ENCODE assay signal across 8 mouse cellular contexts in genomic region chr11:102429551-102429950, GRCm38 (mm10). TPM values are rescaled to one million over a fixed set of nuclear protein-coding genes. Genes with fewer than 3 reads are reported as not detected.
A peak's percentile ranks its signal among the peaks of the same experiment; 100 is the strongest.
DNase-seq lines count a peak whose midpoint lies in the region; ATAC-seq and TF ChIP-seq lines count a peak whose summit lies in the region.

No protein-coding gene starts in this region.

- H3K9ac ChIP-seq in heart, adult 2 months (ENCODE audit: low read depth, low read length): peak overlapping the region; percentile 61; the same call in 1 of the 2 replicates
- H3K9ac ChIP-seq in ES-Bruce4 (ENCODE audit: low read depth, poor library complexity, severe bottlenecking): peak overlapping the region; percentile 2; the same call in 1 of the 2 replicates

- WGBS in heart, adult 2 months: 23% methylated on average over 3 of the region's 3 CpGs
- WGBS in hindbrain, embryonic 10.5 days: 46% methylated on average over 3 of the region's 3 CpGs

- DNase-seq in heart, adult 2 months: no peak
- no peak for DNase-seq in heart, postnatal 14 days
- DNase-seq in hindbrain, embryonic 10.5 days (ENCODE audit: low spot score): no peak
- no peak for DNase-seq in spleen, postnatal 14 days (ENCODE audit: low spot score in 2 of 2)
- DNase-seq in spleen, postnatal 10 days (ENCODE audit: low spot score in 2 of 2): no peak
- no peak for DNase-seq in thymus, postnatal 36 days

- H3K9me3 ChIP-seq in ES-Bruce4 (replicated peaks; ENCODE audit: control insufficient read depth, insufficient read depth, low read length, poor library complexity, severe bottlenecking): no peaks in the 10 kb centered on the region
- H3K9me3 ChIP-seq in hindbrain, embryonic 10.5 days: no peaks in the 10 kb centered on the region

- ATAC-seq in megakaryocyte-erythroid progenitor cell, adult 5-6 weeks (replicated peaks; ENCODE audit: low FRiP score, low TSS enrichment, poor library complexity, severe bottlenecking): peak; percentile 62

- TF ChIP-seq CTCF in heart, adult 2 months (IDR thresholded peaks at IDR 0.05): no peak
- no peak for TF ChIP-seq CTCF in ES-Bruce4 (IDR thresholded peaks at IDR 0.05; ENCODE audit: low read depth, low read length)

- H3K27ac ChIP-seq in heart, adult 2 months: peak overlapping the region; percentile 98
- H3K27ac ChIP-seq in ES-Bruce4 (ENCODE audit: insufficient read depth, low read length): no peak overlapping the region
- H3K27ac ChIP-seq in hindbrain, embryonic 10.5 days: 0 out of 2 replicates have a peak overlapping the region, but pooled peaks have one; percentile 82

- H3K27me3 ChIP-seq in heart, adult 2 months (ENCODE audit: control insufficient read depth, insufficient read depth, low read length): no peaks in the 10 kb centered on the region
- no peaks in the 10 kb centered on the region for H3K27me3 ChIP-seq in ES-Bruce4 (ENCODE audit: control insufficient read depth, insufficient read depth, low read length, poor library complexity, severe bottlenecking)
- peaks cover 9% of the 10 kb centered on the region; the same call in 1 of the 2 replicates for H3K27me3 ChIP-seq in hindbrain, embryonic 10.5 days (ENCODE audit: insufficient read depth, poor library complexity, severe bottlenecking)

- no peaks in the 10 kb centered on the region for H3K79me2 ChIP-seq in heart, adult 2 months (replicated peaks; ENCODE audit: control insufficient read depth, insufficient read depth, low read length)

- TF ChIP-seq EP300 in heart, adult 2 months (IDR thresholded peaks at IDR 0.05; ENCODE audit: insufficient read depth, low read depth, low read length): no peak
- no peak for TF ChIP-seq EP300 in ES-Bruce4 (IDR thresholded peaks at IDR 0.05; ENCODE audit: insufficient read depth, low read depth, low read length)

- intact Hi-C loops in heart, adult 2 months (cut with DNase I): no loop called here
- intact Hi-C loops in heart, postnatal 14 days (cut with DNase I): no loop called here

- TF ChIP-seq POLR2A in heart, adult 2 months (IDR thresholded peaks at IDR 0.05; ENCODE audit: insufficient read depth, low read depth, low read length): no peak
- TF ChIP-seq POLR2A in ES-Bruce4 (IDR thresholded peaks at IDR 0.05; ENCODE audit: insufficient read depth, low read length): no peak

- peak overlapping the region; percentile 91 for H3K4me3 ChIP-seq in heart, adult 2 months
- H3K4me3 ChIP-seq in ES-Bruce4 (ENCODE audit: low read depth, low read length): peak overlapping the region; percentile 68
- H3K4me3 ChIP-seq in hindbrain, embryonic 10.5 days: peak overlapping the region; percentile 61

- H3K36me3 ChIP-seq in heart, adult 2 months (ENCODE audit: control insufficient read depth, insufficient read depth, low read length): no peaks in the 10 kb centered on the region
- H3K36me3 ChIP-seq in ES-Bruce4 (ENCODE audit: control insufficient read depth, insufficient read depth, low read length, poor library complexity, severe bottlenecking): no peaks in the 10 kb centered on the region
- peaks cover 17% of the 10 kb centered on the region for H3K36me3 ChIP-seq in hindbrain, embryonic 10.5 days

- peaks cover 13% of the 10 kb centered on the region for H3K4me1 ChIP-seq in heart, adult 2 months (ENCODE audit: control insufficient read depth, insufficient read depth, low read length)
- no peaks in the 10 kb centered on the region for H3K4me1 ChIP-seq in ES-Bruce4 (ENCODE audit: control insufficient read depth, insufficient read depth, low read length)
- peaks cover 42% of the 10 kb centered on the region for H3K4me1 ChIP-seq in hindbrain, embryonic 10.5 days (replicated peaks)

RNA-seq across cellular contexts. Expression of gene Grn, which starts 0.6 kb away (rescaled TPM):
- total RNA-seq in heart, adult 2 months (2021): 10 to 100 TPM; 83.4 to 86.9 TPM
- polyA plus RNA-seq in heart, adult 2 months (2012; rRNA removed): 118 and 119 TPM in 2 replicates
- 100 to 1,000 TPM; 130 to 136 TPM for total RNA-seq in heart, postnatal 14 days (2021)
- polyA plus RNA-seq in ES-Bruce4 (2011; ENCODE audit: insufficient read depth, insufficient read length, low read depth, missing spikeins): 68.4 and 88.3 TPM in 2 replicates
- 76.8 and 88.9 TPM in 2 replicates for polyA plus RNA-seq in hindbrain, embryonic 10.5 days (2016; fragmentation: Nextera tagmentation; extraction: Ambion mirVana)
- total RNA-seq in megakaryocyte-erythroid progenitor cell, adult 5-6 weeks (2014; fragmentation: Nextera tagmentation): 16.1 and 17.8 TPM in 2 replicates
- total RNA-seq in megakaryocyte-erythroid progenitor cell, adult 5-6 weeks (2017): 5.4 and 14.2 TPM in 2 replicates

RNA-seq across cellular contexts. Expression of gene Fam171a2, which starts 17.9 kb away (rescaled TPM):
- 1 to 10 TPM; 3.8 to 3.9 TPM for total RNA-seq in heart, adult 2 months (2021)
- polyA plus RNA-seq in heart, adult 2 months (2012; rRNA removed): 7.7 and 8.3 TPM in 2 replicates
- total RNA-seq in heart, postnatal 14 days (2021): 10 to 100 TPM; 10.5 to 11.4 TPM
- polyA plus RNA-seq in ES-Bruce4 (2011; ENCODE audit: insufficient read depth, insufficient read length, low read depth, missing spikeins): 4.4 and 5.4 TPM in 2 replicates
- 5.2 and 8.3 TPM in 2 replicates for polyA plus RNA-seq in hindbrain, embryonic 10.5 days (2016; fragmentation: Nextera tagmentation; extraction: Ambion mirVana)
- 0.82 TPM in 1 of 2 replicates, not detected in the other for total RNA-seq in megakaryocyte-erythroid progenitor cell, adult 5-6 weeks (2014; fragmentation: Nextera tagmentation)
- total RNA-seq in megakaryocyte-erythroid progenitor cell, adult 5-6 weeks (2017): 0.28 TPM in 1 of 2 replicates, not detected in the other

RNA-seq across cellular contexts. Expression of gene Slc25a39, which starts 21.8 kb away (rescaled TPM):
- 100 to 1,000 TPM; 196 to 213 TPM for total RNA-seq in heart, adult 2 months (2021)
- 307 and 331 TPM in 2 replicates for polyA plus RNA-seq in heart, adult 2 months (2012; rRNA removed)
- total RNA-seq in heart, postnatal 14 days (2021): 100 to 1,000 TPM; 163 to 176 TPM
- polyA plus RNA-seq in ES-Bruce4 (2011; ENCODE audit: insufficient read depth, insufficient read length, low read depth, missing spikeins): 284 and 342 TPM in 2 replicates
- polyA plus RNA-seq in hindbrain, embryonic 10.5 days (2016; fragmentation: Nextera tagmentation; extraction: Ambion mirVana): 236 TPM in 2 replicates
- total RNA-seq in megakaryocyte-erythroid progenitor cell, adult 5-6 weeks (2014; fragmentation: Nextera tagmentation): 115 and 148 TPM in 2 replicates
- total RNA-seq in megakaryocyte-erythroid progenitor cell, adult 5-6 weeks (2017): 43.8 and 55.9 TPM in 2 replicates

RNA-seq across cellular contexts. Expression of gene Rundc3a, which starts 36.3 kb away (rescaled TPM):
- total RNA-seq in heart, adult 2 months (2021): under 1 TPM in 1 of 2 experiments, not detected in 1; 0.66 TPM
- polyA plus RNA-seq in heart, adult 2 months (2012; rRNA removed): 0.23 and 0.32 TPM in 2 replicates
- under 1 TPM in 1 of 2 experiments, not detected in 1; 0.29 TPM for total RNA-seq in heart, postnatal 14 days (2021)
- polyA plus RNA-seq in ES-Bruce4 (2011; ENCODE audit: insufficient read depth, insufficient read length, low read depth, missing spikeins): 7.0 and 9.5 TPM in 2 replicates
- 23.5 and 57.0 TPM in 2 replicates for polyA plus RNA-seq in hindbrain, embryonic 10.5 days (2016; fragmentation: Nextera tagmentation; extraction: Ambion mirVana)
- not detected in 2 replicates for total RNA-seq in megakaryocyte-erythroid progenitor cell, adult 5-6 weeks (2014; fragmentation: Nextera tagmentation)
- total RNA-seq in megakaryocyte-erythroid progenitor cell, adult 5-6 weeks (2017): not detected in 2 replicates

RNA-seq across cellular contexts. Expression of gene Itga2b, which starts 40.4 kb away (rescaled TPM):
- 10 to 100 TPM in 1 of 2 experiments, 1 to 10 TPM in 1; 3.1 to 14.5 TPM for total RNA-seq in heart, adult 2 months (2021)
- 3.5 and 6.9 TPM in 2 replicates for polyA plus RNA-seq in heart, adult 2 months (2012; rRNA removed)
- 1 to 10 TPM; 3.1 to 3.3 TPM for total RNA-seq in heart, postnatal 14 days (2021)
- polyA plus RNA-seq in ES-Bruce4 (2011; ENCODE audit: insufficient read depth, insufficient read length, low read depth, missing spikeins): 7.0 and 7.9 TPM in 2 replicates
- polyA plus RNA-seq in hindbrain, embryonic 10.5 days (2016; fragmentation: Nextera tagmentation; extraction: Ambion mirVana): 5.6 and 8.3 TPM in 2 replicates
- total RNA-seq in megakaryocyte-erythroid progenitor cell, adult 5-6 weeks (2014; fragmentation: Nextera tagmentation): 27.7 and 30.8 TPM in 2 replicates
- total RNA-seq in megakaryocyte-erythroid progenitor cell, adult 5-6 weeks (2017): 26.5 and 73.4 TPM in 2 replicates

Comparison
In these comparisons a context has a peak if more than half of its experiments do, and no peak if none do; other contexts are left out.
1. RNA of gene Grn, which starts 0.6 kb away (total RNA-seq): 130 to 136 TPM in heart, postnatal 14 days and 83.4 to 86.9 TPM in heart, adult 2 months; 5.4 to 17.8 TPM in megakaryocyte-erythroid progenitor cell, adult 5-6 weeks; every median in the first group is over 4 times any median in the second.
2. Peak in every context shown above with its lines, with median percentiles within 50 percentile points of each other: H3K4me3 ChIP-seq.